Mouse (Mus musculus) cortical plate, adult 2 months (tissue): ENCODE results near the gene B3galt4. TPM values are rescaled to one million over a fixed set of nuclear protein-coding genes. Genes with fewer than 3 reads are reported as not detected.
A peak's percentile ranks its signal among the peaks of the same experiment; 100 is the strongest.

Source experiments
- H3K27ac ChIP-seq: fragments of 200-500 bp; 2 replicates; pipeline ENCODE4 v1.5.1; 2012; ENCODE audit warnings: low read length, control low read depth, inconsistent platforms; ENCODE audit not compliant: insufficient read depth
- H3K4me1 ChIP-seq: fragments of 200-500 bp; 2 replicates; pipeline ENCODE4 v1.6.1; 2011; ENCODE audit warnings: low read length; ENCODE audit not compliant: control insufficient read depth, insufficient read depth
- H3K4me3 ChIP-seq: fragments of 200-500 bp; 2 replicates; pipeline ENCODE4 v1.5.1; 2011; ENCODE audit warnings: mild to moderate bottlenecking, low read length, control low read depth; ENCODE audit not compliant: insufficient read depth
- CTCF ChIP-seq: fragments of 200-500 bp; IDR thresholded peaks from 2 replicates; pipeline ENCODE4 v1.5.1; 2011; ENCODE audit warnings: mild to moderate bottlenecking, control low read depth, low read length; ENCODE audit not compliant: insufficient read depth; ENCODE audit errors: extremely low read depth
- POLR2A ChIP-seq: fragments of 200-500 bp; IDR thresholded peaks from 2 replicates; pipeline ENCODE4 v1.6.1; 2011; ENCODE audit warnings: mild to moderate bottlenecking, low read length, control low read depth; ENCODE audit not compliant: insufficient read depth; ENCODE audit errors: extremely low read depth
- polyA plus RNA-seq: library from polyadenylated mRNA; depleted of rRNA; stranded (reverse); fragments of >200 nt; gene quantifications from 2 replicates; pipeline ENCODE4 v1.2.3, GENCODE M21; 2012

Gene B3galt4
- polyA plus RNA-seq, 1 experiment = 7.0 TPM

- no peaks in the 10 kb centered on the region; the same call in 1 of the 2 replicates for H3K4me1 ChIP-seq
- TF ChIP-seq POLR2A (no peak), CTCF (no peak)
- H3K27ac ChIP-seq = no peak overlapping the region
- no peak overlapping the region for H3K4me3 ChIP-seq
These were observed 3.0 kb downstream of the B3galt4 start for GRCm38 (mm10) chr17:33948090-33948904.

GRCm38 (mm10) chr17:33947430-33948089, 3.7 kb downstream of the B3galt4 start:
- no peak overlapping the region for H3K27ac ChIP-seq
- TF ChIP-seq POLR2A (no peak), CTCF (no peak)
- no peak overlapping the region for H3K4me3 ChIP-seq
- H3K4me1 ChIP-seq = no peaks in the 10 kb centered on the region; the same call in 1 of the 2 replicates

GRCm38 (mm10) chr17:33943454-33943853, 7.8 kb downstream of the B3galt4 start:
- no peaks in the 10 kb centered on the region for H3K4me1 ChIP-seq
- no peak overlapping the region for H3K27ac ChIP-seq
- TF ChIP-seq POLR2A (no peak), CTCF (no peak)
- no peak overlapping the region for H3K4me3 ChIP-seq

- no peak overlapping the region for H3K27ac ChIP-seq
- H3K4me3 ChIP-seq = peak overlapping the region; percentile 56
- H3K4me1 ChIP-seq = no peaks in the 10 kb centered on the region
- no peak for TF ChIP-seq POLR2A
- no peak for TF ChIP-seq CTCF
These were observed 9.9 kb downstream of the B3galt4 start for GRCm38 (mm10) chr17:33941381-33941780.

GRCm38 (mm10) chr17:33940981-33941380, 10.3 kb downstream of the B3galt4 start:
- peak overlapping the region; percentile 56 for H3K4me3 ChIP-seq
- H3K4me1 ChIP-seq = no peaks in the 10 kb centered on the region
- no peak overlapping the region for H3K27ac ChIP-seq
- no peak for TF ChIP-seq CTCF
- TF ChIP-seq POLR2A = no peak

GRCm38 (mm10) chr17:33940206-33940805, 11.0 kb downstream of the B3galt4 start, which contains the start of the genes Pfdn6 and Wdr46:
TSS of gene Pfdn6 (minus strand) at chr17:33940343.
TSS of gene Wdr46 (plus strand) at chr17:33940660.
- H3K4me1 ChIP-seq = no peaks in the 10 kb centered on the region
- H3K27ac ChIP-seq = peak within 1 kb of the TSS; percentile 53; the same call in 1 of the 2 replicates
- TF ChIP-seq POLR2A (peak; percentile 46; the same call in 1 of the 2 replicates), CTCF (no peak)
- peak within 1 kb of the TSS; percentile 56 for H3K4me3 ChIP-seq

- Histone ChIP-seq H3K27ac (no peak overlapping the region), H3K4me3 (no peak overlapping the region; the same call in 1 of the 2 replicates), H3K4me1 (no peaks in the 10 kb centered on the region)
- no peak for TF ChIP-seq POLR2A
These were observed 12.5 kb downstream of the B3galt4 start for GRCm38 (mm10) chr17:33938783-33939182.

- H3K4me1 ChIP-seq = no peaks in the 10 kb centered on the region
- H3K4me3 ChIP-seq = no peak overlapping the region
- TF ChIP-seq CTCF = no peak
- no peak for TF ChIP-seq POLR2A
- H3K27ac ChIP-seq = no peak overlapping the region
These were observed 14.3 kb downstream of the B3galt4 start for GRCm38 (mm10) chr17:33936993-33937392.

- no peak for TF ChIP-seq POLR2A
- TF ChIP-seq CTCF = no peak
- Histone ChIP-seq H3K27ac (no peak overlapping the region), H3K4me3 (no peak overlapping the region), H3K4me1 (no peaks in the 10 kb centered on the region)
These were observed 15.7 kb downstream of the B3galt4 start for GRCm38 (mm10) chr17:33935422-33936055.
